Mouse (Mus musculus) gastrocnemius, adult 18-20 months (tissue): ENCODE measurements at regions not wholly inside any gene's neighbourhood (a gene's known extent, or its start where the extent isn't known, plus 50 kb on each side); places are given as distances from the start of the nearest gene placed in this dataset.

Source experiments
- DNase-seq: peaks from one replicate; pipeline ENCODE4 v3.0.0; 2021; ENCODE audit warnings: low spot score

DNA sequence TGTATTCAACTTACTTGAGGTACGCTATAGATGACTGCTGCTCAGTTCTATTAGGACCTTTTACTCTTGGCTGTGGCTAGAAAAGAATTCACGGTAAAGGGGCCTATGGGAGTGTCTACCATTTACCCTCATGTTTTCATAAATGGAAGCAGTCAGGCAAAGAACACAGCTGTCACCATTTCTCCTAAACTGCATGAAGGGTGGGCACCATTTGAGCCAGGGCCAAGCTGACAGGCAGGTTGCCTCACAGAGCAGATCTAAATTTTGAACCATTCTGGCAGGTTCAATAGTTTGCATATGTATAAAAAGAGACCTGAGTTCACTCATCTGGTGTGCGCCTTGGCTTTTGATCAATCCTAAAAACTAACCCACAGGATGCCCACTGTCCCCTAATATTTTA is 410.3 kb downstream of the Rwdd3 start:
- DNase-seq: no peak

DNA sequence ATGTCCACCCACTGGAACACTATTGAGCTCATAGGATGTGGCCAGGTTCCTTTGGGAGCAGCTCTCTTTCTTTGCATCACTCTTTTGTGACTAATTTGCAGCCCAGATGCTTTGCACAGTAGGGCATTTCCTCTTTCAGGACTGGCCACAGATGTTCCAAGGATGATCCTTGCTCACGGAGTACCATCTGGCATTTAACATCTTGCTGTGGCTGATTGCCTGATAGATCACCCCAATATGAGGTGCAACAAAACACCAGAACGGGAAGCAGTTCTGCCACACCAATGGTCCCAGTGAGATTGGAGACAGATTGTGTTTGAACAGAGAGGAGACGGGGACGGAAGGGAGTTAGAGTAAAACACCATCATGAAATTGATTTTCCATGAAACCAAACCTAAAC is 423.0 kb downstream of the Rwdd3 start:
- no peak for DNase-seq

DNA sequence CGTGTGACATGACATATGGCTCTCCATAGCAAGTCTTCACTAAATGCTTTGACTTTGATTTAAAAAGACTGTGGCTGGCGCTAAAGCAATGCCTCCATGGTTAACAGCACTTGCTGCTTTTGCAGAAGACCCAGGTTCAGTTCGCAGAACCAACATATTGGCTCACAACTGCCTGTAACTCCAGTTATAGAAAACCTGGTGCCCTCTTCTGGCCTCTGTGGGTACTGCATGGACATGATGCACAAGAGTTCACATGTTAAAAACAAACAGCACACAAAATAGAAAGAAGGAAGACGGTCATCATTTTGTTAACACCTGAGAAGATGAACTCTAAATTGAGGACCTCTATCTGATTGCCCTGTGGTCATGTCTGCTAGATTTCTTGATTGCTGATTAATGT is 423.8 kb downstream of the Rwdd3 start:
- DNase-seq: no peak

DNA sequence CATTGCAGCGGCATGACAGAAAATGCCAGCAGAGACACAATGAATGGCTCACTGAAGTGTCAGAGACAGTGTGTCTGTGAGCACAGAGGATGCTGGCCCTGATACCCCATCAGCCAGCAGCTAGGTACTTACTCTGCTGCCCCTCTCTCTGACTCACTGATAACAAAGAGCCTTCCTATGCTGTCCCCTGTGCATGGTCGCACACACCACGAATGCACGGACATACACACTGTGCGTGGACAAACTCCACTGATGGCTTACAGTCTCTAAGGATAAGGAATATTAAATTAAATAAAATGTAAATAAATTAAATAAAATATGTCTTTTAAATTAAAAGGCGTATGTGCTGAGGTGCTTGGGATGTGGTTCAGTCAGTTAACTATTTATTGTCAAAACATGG is 438.2 kb downstream of the Rwdd3 start:
- no peak for DNase-seq

- no peak for DNase-seq
Observed at GRCm38 (mm10) chr3:120732391-120732790, 439.1 kb downstream of the Rwdd3 start.

DNA sequence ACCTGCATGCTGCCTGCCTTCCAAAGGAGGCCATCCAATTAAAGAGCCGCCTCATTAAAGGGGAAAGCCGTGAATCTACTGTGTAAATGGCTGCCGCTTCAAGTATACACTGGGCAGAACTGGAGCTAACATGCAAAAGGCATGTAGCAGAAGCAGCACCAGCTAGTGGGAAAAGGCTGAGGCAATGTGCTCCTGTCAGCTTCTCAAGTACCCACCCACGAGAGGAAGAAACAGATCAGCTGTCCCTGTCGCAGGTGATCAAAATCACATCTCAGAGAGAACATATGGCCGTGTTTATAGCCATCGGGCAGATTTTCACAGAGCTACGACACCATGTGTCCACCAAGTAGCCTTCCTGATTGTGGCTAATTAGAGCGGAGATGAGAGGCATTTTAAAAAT is 440.2 kb downstream of the Rwdd3 start:
- DNase-seq: no peak

DNA sequence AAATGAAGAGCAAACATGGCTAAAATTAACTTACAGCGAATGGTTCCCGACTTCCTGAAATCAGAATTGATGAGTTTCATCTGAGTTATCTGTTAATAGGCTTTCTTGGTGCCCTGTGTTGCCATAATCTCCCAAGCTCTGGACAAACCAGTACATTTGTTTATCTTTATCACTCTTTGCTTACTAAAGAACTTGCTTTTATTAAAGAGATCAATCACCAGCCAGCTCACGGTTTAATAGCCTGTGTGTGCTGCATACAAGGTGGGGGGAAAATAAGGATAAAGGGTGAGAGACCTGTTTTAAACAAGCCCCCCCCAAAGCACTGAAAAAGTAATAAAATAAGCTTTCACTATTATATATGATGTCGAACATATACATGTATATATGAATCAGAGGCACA is 441.3 kb downstream of the Rwdd3 start:
- no peak for DNase-seq

- DNase-seq: no peak
Observed at GRCm38 (mm10) chr3:120729671-120730070, 441.8 kb downstream of the Rwdd3 start.

DNA sequence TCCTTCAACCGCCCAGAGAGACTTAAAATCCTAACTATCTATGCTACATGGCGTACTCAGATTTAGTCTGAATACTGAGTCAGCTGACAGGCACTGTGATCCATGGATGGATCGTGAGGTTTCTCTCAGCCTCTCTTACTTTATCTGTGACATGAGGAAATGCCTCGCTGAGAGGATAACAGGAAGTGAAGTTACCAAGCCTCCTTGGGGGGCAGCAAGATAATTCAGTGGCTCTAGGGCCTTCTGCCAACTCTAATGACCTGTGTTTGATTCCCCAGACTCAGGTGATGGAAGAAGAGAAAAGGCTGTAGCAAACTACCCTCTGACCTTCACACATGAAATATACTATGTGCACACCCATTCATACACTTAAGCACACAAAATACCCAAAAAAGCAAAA is 486.3 kb downstream of the Rwdd3 start:
- DNase-seq: no peak

GRCm38 (mm10) chr3:120675906-120676305 is 495.6 kb downstream of the Rwdd3 start:
- DNase-seq: no peak

GRCm38 (mm10) chr3:120668654-120669053 is 502.8 kb downstream of the Rwdd3 start:
- no peak for DNase-seq

DNA sequence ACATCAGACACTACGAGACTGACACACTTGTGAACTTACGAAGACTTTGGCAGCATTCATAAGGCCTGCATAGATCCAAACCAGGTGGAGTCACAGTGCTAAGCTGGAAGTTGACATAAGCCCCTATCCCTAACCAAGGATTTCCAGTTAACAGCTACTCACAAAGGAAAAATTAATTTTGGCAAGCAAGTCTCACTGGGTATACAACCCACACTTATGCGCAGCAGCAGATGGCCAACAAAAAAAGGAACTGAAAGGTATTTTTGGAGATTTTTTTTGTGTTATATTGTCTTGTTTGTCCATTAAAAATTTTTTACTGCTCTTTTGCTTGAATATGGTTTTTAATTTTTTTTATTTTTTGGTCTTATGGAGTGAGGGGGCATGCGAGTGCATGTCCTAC is 509.0 kb downstream of the Rwdd3 start:
- DNase-seq: no peak

GRCm38 (mm10) chr3:120660776-120661175 is 510.7 kb downstream of the Rwdd3 start:
- no peak for DNase-seq

DNA sequence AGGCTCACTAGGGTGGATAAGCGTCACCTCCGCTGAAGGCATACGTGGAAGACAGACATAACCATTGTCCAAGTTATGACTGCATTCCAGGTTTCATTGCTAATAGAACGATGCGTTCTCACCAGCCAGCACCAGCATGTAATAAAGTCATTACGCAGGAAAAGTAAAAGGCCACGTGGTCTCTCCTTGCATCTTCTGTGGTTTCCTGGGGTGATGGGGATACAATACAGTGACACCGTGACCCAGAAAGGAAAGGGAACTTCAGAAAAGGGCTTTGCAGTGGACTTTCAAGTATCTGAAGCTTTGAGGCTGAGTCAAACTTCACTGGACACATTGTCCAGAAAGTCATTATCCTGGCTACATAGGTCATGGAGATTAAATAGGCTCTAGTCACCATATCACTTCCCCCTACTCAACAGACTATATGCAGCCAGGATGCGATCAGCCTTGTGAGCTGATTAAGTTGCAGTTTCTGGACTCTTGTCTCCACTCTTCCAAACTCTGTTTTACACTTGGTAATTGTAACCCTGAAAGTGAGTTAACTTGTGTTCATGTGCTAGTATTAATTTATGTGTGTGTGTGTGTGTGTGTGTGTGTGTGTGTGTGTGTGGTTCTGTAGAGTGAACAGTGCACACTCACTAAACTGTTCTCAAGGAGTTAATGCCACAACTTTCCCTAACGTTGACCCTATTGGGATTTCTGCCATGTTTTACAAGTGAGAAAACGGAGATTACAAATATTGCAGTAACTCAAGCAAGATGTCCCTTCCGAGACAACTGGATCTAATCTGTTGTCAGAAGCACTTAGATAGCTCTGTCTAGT is 522.2 kb downstream of the Rwdd3 start:
- DNase-seq: no peak

- DNase-seq: no peak
Observed at GRCm38 (mm10) chr3:120648391-120648790, 523.1 kb downstream of the Rwdd3 start.

GRCm38 (mm10) chr3:120636669-120637305 is 534.7 kb downstream of the Rwdd3 start:
- DNase-seq: no peak

GRCm38 (mm10) chr3:120618358-120618757 is 553.1 kb downstream of the Rwdd3 start:
- no peak for DNase-seq

GRCm38 (mm10) chr3:120594226-120594625 is 577.3 kb downstream of the Rwdd3 start:
- DNase-seq: no peak

GRCm38 (mm10) chr3:120591183-120591582 is 580.3 kb downstream of the Rwdd3 start:
- DNase-seq: no peak

- DNase-seq: no peak
Observed at GRCm38 (mm10) chr3:120570806-120571425, 600.6 kb downstream of the Rwdd3 start.

DNA sequence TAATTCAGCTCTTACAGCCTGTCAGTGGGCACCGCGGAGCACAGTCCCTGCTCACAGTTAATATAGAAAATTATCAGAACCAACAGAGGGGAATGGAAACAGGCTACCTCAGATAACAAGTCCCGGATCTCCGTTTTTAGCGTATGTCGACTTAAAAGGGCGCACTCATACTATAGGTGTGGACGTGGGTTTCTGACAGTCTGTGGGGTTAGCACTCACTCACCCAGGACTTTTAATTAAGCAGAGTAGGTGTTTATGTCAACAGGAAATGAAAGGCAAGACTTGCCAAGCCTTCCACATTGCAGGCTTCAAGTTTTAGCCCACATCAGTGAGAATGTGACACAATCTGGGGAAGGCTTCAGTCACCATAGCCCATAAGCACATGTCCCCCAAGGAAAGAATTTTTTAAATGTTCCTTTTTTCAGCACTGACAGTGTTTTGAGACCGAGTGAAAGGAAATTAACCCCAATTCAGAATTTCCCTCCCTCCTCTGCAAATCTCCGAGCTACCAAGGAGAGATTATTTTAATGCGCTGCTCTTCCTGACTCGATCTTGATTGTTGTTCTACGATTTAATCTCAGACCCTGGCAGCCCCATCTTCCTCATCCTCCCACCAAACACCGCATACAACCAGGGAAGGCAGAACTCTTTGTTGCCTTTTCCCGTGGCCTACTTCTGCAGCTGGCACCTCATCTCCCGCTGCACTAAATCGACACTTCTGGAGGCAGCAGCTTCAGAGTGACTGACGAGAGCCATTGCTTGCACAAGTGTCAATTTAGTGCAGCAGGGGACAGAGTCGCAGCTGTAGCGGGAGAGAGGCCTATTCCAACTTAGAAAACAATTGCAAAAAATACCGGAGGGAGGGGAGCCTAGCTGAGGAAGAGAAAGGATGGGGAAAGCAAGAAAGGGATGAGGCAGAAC is 629.7 kb downstream of the Rwdd3 start:
- DNase-seq: no peak

DNA sequence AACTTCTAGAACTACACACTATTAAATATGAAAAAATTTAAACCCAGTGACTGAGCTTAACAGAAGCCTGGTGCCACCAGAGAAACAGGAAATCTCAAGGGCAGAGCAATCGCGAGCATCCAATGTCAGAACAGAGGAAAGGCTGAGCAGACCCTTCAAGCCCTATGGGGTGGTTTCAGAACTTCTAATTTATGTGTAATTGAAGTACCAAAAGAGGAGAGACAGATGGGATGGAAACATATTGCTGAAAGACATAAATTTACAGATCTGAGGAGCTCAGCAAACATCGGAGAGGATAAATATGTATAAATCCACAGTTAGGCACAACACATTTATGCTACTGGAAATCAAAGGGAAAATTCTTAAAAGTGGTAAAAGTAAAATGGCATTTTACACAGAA is 637.6 kb downstream of the Rwdd3 start:
- no peak for DNase-seq
